Mouse (Mus musculus) embryo, embryonic 10 days (tissue): ENCODE results near the gene Fbxl17.

Experiments
- DNase-seq: peaks from one replicate; pipeline ENCODE4 v3.0.0-alpha.2; 2015; ENCODE audit warnings: low spot score

Gene Fbxl17

GRCm38 (mm10) chr17:63165847-63166246, 334.0 kb downstream of the Fbxl17 start:
- no peak for DNase-seq

GRCm38 (mm10) chr17:63164289-63164688, 335.5 kb downstream of the Fbxl17 start:
- no peak for DNase-seq

- DNase-seq, result no peak
Measured at GRCm38 (mm10) chr17:63161953-63162352, 337.9 kb downstream of the Fbxl17 start.

- no peak for DNase-seq
Measured at GRCm38 (mm10) chr17:63159196-63159595, 340.6 kb downstream of the Fbxl17 start.

GRCm38 (mm10) chr17:63158436-63158835, 341.4 kb downstream of the Fbxl17 start:
- DNase-seq, result peak; percentile 23

- peak; percentile 81 for DNase-seq
Measured at GRCm38 (mm10) chr17:63157906-63158305, 341.9 kb downstream of the Fbxl17 start.

GRCm38 (mm10) chr17:63157019-63157418, 342.8 kb downstream of the Fbxl17 start:
- DNase-seq, result no peak

GRCm38 (mm10) chr17:63146514-63146913, 353.3 kb downstream of the Fbxl17 start:
- DNase-seq, result no peak

GRCm38 (mm10) chr17:63145751-63146491, 353.9 kb downstream of the Fbxl17 start:
- peak; percentile 79 for DNase-seq

GRCm38 (mm10) chr17:63145311-63145741, 354.5 kb downstream of the Fbxl17 start:
- DNase-seq, result peak; percentile 59

- no peak for DNase-seq
Measured at GRCm38 (mm10) chr17:63143825-63144224, 356.0 kb downstream of the Fbxl17 start.

GRCm38 (mm10) chr17:63134805-63135204, 365.0 kb downstream of the Fbxl17 start:
- DNase-seq, result no peak

- no peak for DNase-seq
Measured at GRCm38 (mm10) chr17:63122427-63122826, 377.4 kb downstream of the Fbxl17 start.

- no peak for DNase-seq
Measured at GRCm38 (mm10) chr17:63119701-63120100, 380.1 kb downstream of the Fbxl17 start.

GRCm38 (mm10) chr17:63119077-63119476, 380.7 kb downstream of the Fbxl17 start:
- no peak for DNase-seq

- DNase-seq, result peak; percentile 20
Measured at GRCm38 (mm10) chr17:63117130-63117529, 382.7 kb downstream of the Fbxl17 start.

- DNase-seq, result no peak
Measured at GRCm38 (mm10) chr17:63114399-63115085, 385.3 kb downstream of the Fbxl17 start.

- DNase-seq, result no peak
Measured at GRCm38 (mm10) chr17:63112826-63113225, 387.0 kb downstream of the Fbxl17 start.

GRCm38 (mm10) chr17:63110994-63111393, 388.8 kb downstream of the Fbxl17 start:
- DNase-seq, result peak; percentile 57

- DNase-seq, result no peak
Measured at GRCm38 (mm10) chr17:63110211-63110755, 389.5 kb downstream of the Fbxl17 start.

GRCm38 (mm10) chr17:63108035-63108434, 391.8 kb downstream of the Fbxl17 start:
- DNase-seq, result peak; percentile 41

GRCm38 (mm10) chr17:63107515-63107914, 392.3 kb downstream of the Fbxl17 start:
- DNase-seq, result no peak

GRCm38 (mm10) chr17:63095553-63095952, 404.3 kb downstream of the Fbxl17 start:
- DNase-seq, result no peak
